Mouse (Mus musculus) heart, postnatal 36 days (tissue): Measurements from ENCODE around the gene Ran. TPM values are rescaled to one million over a fixed set of nuclear protein-coding genes. Genes with fewer than 3 reads are reported as not detected.

ENCODE experiments used
- DNase-seq, 2 experiments: peaks; one replicate each; pipeline ENCODE4 v3.0.0; 2021 to 2022
- intact Hi-C: fragments of 180-260 bp; cut with DNase I; formaldehyde crosslinking; loops from one replicate; pipeline ENCODE4 v1.15.1; 2025
- total RNA-seq, 2 experiments: library from RNA; stranded (reverse); gene quantifications; 2 replicates each; pipeline ENCODE4 v1.2.3; 2021

Ran gene
- total RNA-seq, 2 experiments from 2014 or later, result 86.3 to 103 TPM

- DNase-seq, result peak; percentile 52 to 63
- intact Hi-C loops, result loop anchor here (5.0 to 10.0 kb wide), 2 partner anchors 116 to 323 kb away; no protein-coding TSS in a partner anchor
These were observed 41.7 kb downstream of the Ran start for GRCm38 (mm10) chr5:129061579-129061978.

GRCm38 (mm10) chr5:129063037-129063791 lies 43.3 kb downstream of the Ran start:
- intact Hi-C loops, result loop anchor here (2.0 to 10.0 kb wide), 4 partner anchors 114 to 532 kb away; no protein-coding TSS in a partner anchor
- DNase-seq, result peak; percentile 80 to 83

GRCm38 (mm10) chr5:129063792-129064087 lies 43.9 kb downstream of the Ran start:
- intact Hi-C loops, result loop anchor here (2.0 to 10.0 kb wide), 4 partner anchors 114 to 531 kb away; no protein-coding TSS in a partner anchor
- DNase-seq, result no peak

- intact Hi-C loops, result loop anchor here (5.0 to 10.0 kb wide), 2 partner anchors 113 to 321 kb away; no protein-coding TSS in a partner anchor
- no peak for DNase-seq
These were observed 44.3 kb downstream of the Ran start for GRCm38 (mm10) chr5:129064186-129064585.

- no peak for DNase-seq
- intact Hi-C loops, result loop anchor here (10.0 kb wide), 1 partner anchor 320 kb away; no protein-coding TSS in a partner anchor
These were observed 45.4 kb downstream of the Ran start for GRCm38 (mm10) chr5:129065301-129065700.

- intact Hi-C loops, result loop anchor here (10.0 kb wide), 1 partner anchor 319 kb away; no protein-coding TSS in a partner anchor
- peak; percentile 64 to 72 for DNase-seq
These were observed 46.1 kb downstream of the Ran start for GRCm38 (mm10) chr5:129065946-129066345.

- intact Hi-C loops, result loop anchor here (10.0 kb wide), 1 partner anchor 318 kb away; no protein-coding TSS in a partner anchor
- DNase-seq, result peak; percentile 33 to 52
These were observed 46.8 kb downstream of the Ran start for GRCm38 (mm10) chr5:129066541-129067230.

GRCm38 (mm10) chr5:129067231-129067834 lies 47.5 kb downstream of the Ran start:
- intact Hi-C loops, result loop anchor here (10.0 kb wide), 1 partner anchor 317 kb away; no protein-coding TSS in a partner anchor
- peak; percentile 17 to 34 for DNase-seq

GRCm38 (mm10) chr5:129071761-129072280 lies 52.0 kb downstream of the Ran start:
- intact Hi-C loops, result no loop called here
- no peak for DNase-seq

- DNase-seq, result no peak
- intact Hi-C loops, result no loop called here
These were observed 53.5 kb downstream of the Ran start for GRCm38 (mm10) chr5:129073404-129073803.

Other genes with a start within 250 kb of the Ran start
- gene Rimbp2, start 66.6 kb upstream of the Ran start, total RNA-seq, result under 1 TPM in 1 of 2 experiments, not detected in 1; 0.19 TPM
- 10 to 100 TPM; 12.2 to 20.5 TPM for gene Stx2, start 11.5 kb upstream of the Ran start, total RNA-seq
- gene Adgrd1, start 76.7 kb downstream of the Ran start, total RNA-seq, result 1 to 10 TPM; 4.7 to 5.9 TPM